Mouse (Mus musculus) mouse embryonic stem cell (cell line): Measurements from ENCODE around the gene Iars2.

Source experiments
- in situ Hi-C, 2 experiments: fragments of 300-500 bp; cut with MboI; formaldehyde crosslinking; loops; 1 replicate in 1 of 2; 3 replicates in 1 of 2; pipeline ENCODE4 v1.14.3; 2019 to 2020; ENCODE audit warnings: low sequenced_read_pairs in 2 of 2, low pct_unique_long_range_greater_than_20kb in 1 of 2, mixed read lengths in 1 of 2; ENCODE audit not compliant: unreplicated experiment in 1 of 2

Gene Iars2

DNA sequence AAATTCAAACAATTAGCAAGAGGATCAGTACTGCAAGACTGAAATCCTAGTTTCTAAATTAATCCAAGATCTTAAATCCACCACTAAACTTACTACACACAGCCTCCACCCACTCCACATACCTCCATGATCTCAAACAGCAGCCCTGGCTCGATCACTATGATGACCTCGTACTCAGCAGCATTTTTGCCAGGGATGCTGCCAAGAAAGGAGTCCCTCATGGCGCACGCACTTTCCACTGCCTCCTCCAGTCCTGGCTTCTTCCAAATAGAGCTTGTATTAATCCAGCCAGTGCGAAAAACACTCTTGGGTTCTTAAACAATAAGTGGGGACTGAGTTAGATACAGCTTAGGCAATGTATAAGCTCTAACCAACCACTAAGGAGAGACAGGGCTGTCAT lies 40.0 kb downstream of the Iars2 start:
- in situ Hi-C loops: no loop called here

DNA sequence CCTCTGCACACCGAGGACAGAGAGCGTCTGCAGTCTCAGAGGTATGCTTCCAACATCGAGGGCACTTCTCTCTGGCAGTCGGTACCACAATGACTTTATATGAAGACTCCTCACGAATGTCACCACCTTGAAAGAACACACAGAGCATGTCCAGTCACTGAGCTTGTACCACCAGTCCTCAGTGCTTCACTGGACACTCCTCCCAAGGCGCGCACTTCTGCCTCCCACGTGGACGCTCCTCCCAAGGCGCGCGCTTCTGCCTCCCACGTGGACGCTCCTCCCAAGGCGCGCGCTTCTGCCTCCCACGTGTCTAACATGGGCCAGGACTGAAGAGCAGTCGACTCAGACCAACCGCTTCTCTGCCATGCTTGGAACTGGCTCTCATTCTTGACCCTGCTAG lies 42.1 kb downstream of the Iars2 start:
- in situ Hi-C loops: no loop called here

GRCm38 (mm10) chr1:185285171-185285570 lies 44.0 kb downstream of the Iars2 start:
- in situ Hi-C loops: no loop called here

- in situ Hi-C loops: no loop called here
These were observed 44.5 kb downstream of the Iars2 start for GRCm38 (mm10) chr1:185284740-185285139.

DNA sequence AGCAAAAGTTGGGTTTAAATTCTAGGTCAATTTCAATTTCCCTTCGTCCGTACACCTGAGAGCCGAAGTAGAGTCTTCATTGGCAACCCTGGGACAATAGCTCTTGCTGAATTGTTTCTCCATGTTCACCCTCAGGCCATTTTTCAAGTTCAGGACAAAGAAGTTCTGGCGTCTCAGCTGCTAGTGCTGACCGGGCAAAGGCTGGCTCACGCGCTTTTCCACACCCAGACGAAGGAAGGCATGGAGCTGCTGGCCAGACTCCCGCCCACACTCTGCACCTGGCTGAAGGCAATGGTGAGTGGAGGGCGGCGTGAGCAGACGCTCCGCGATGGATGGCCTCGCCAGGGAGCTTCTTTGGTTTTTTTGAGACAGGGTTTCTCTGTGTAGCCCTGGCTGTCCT lies 45.9 kb downstream of the Iars2 start:
- in situ Hi-C loops: no loop called here

DNA sequence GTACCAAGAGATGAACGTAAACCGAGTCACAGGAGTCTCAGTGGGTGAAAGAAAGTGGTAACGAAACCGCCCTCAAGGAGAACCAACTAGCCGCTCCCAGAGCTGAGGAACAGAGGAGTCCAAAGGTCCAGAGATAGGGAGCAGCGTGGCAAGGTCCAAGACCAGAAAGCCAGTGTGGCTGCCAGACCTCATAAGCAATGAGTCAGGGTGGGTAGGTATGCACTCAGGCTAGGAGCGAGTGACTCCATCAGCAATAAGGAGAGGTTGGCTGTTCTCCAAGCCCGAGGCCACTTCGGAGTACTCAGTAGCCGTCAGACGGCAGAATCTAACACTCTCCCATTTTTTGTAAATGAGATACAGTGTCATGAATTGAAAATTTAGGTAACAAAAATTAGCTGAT lies 46.4 kb downstream of the Iars2 start:
- in situ Hi-C loops: no loop called here

- in situ Hi-C loops: no loop called here
These were observed 48.6 kb downstream of the Iars2 start for GRCm38 (mm10) chr1:185280616-185281015.

DNA sequence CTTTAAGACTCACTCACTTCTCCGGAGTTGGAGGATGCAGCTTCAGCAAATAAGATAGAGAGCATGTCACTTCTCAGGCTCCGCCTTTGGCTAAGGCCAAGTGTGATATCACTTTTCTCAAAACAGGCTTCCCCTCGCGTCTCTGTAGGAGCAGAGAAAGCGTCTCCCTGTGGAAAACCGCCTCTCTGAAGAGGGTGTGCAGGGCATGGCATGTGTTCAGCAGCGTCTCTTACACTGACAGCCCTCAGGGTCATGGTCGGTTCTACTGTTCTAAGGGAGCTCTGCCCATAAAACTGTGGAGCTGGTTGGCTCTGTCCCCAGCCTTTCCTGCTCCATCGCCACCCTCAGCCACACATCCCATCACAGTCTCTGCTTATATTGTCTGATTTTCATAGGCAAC lies 49.9 kb downstream of the Iars2 start:
- in situ Hi-C loops: no loop called here

DNA sequence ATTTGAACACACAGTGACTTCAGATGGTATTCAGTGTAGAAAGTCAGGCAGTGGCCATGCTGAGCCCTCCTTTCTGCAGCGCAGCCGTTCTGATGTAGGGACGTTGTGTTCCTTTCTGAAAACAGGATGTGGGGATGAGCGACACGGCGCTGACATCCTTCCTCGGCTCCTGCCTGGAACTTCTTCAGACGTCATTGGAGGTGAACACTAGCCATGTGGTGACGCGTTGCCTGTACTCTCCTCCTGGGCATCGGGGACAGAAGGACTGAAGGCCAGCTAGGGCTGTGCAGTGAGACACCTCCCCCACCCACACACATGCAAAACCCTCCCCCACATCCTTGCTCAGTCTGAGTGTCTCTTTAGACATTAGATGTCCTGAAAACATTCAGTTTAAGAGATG lies 52.2 kb downstream of the Iars2 start:
- in situ Hi-C loops: no loop called here

- in situ Hi-C loops: no loop called here
These were observed 53.2 kb downstream of the Iars2 start for GRCm38 (mm10) chr1:185275976-185276375.

DNA sequence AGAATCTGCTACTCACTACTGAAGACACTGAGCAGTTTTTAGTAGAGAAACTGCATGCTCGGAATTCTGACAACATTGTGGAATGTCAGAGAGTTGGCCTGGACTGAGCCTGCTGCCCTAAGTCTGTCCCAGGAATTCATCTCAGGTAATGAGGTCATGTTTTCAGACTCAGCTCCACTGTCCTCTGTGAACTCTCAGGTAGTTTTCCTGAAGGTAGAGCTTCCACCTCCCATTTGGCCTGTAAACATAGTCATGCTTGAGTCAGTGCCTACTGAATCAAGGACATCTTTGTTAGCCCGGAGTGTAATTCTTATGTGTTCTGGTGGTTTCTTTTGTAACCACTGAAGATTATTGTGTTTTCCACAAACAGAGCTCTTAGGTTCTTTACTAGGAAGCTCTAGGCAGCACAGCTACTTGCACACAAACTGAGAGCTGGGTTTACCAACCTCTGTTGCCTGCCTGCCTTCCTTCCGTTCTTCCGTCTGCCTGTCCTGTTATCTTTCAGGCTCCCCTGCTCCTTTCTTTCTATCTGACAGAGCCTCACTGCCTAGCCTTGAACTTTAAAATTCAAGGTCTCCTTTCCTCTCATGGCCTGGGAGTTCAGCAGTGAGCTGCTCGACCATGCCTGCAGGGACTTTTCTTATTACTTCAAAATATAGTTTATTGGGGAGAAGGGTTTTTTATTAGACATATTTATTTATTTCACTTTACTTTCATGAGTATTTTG lies 54.2 kb downstream of the Iars2 start:
- in situ Hi-C loops: no loop called here

GRCm38 (mm10) chr1:185271373-185271772 lies 57.8 kb downstream of the Iars2 start:
- in situ Hi-C loops: no loop called here

- in situ Hi-C loops: no loop called here
These were observed 58.6 kb downstream of the Iars2 start for GRCm38 (mm10) chr1:185270403-185271097.

DNA sequence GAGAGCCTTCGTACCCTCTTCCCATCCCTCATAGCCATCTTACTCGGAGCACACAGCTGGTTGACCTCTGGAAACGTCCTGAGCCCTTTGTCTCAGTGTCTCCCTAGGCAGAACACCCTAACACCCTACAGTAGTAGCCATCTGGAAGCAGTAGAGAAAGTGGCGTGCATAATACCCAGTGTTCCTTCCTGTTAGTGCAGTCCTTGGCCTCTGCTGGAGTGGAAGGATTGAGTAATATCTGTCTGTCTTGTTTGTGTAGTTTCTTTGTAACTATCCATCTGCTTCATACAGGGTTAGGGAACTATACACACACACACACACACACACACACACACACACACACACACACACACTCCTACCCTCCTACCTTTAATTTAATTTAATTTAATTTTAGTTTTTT lies 60.5 kb downstream of the Iars2 start:
- in situ Hi-C loops: no loop called here

GRCm38 (mm10) chr1:185262565-185262964 lies 66.6 kb downstream of the Iars2 start:
- in situ Hi-C loops: no loop called here

GRCm38 (mm10) chr1:185256753-185257152 lies 72.4 kb downstream of the Iars2 start:
- in situ Hi-C loops: no loop called here

DNA sequence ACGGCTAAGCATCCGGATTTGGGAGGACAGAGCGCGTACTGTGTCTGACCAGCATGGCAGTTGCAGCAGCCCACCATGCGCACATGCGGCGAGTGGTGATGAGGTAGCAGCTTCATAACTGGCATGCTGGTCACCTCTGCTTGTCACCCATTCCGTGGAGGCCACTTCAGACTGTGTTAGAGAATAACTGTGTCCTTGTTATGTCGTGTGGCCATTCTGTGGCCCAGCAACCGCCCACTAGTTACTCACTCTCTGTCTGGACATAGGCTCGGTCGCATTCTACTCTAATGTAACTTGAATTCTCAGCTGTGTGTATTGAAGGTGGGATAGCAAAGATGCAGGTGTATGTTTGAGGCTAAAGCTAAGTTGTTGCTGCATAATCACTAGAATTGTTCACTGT lies 73.9 kb downstream of the Iars2 start:
- in situ Hi-C loops: no loop called here

DNA sequence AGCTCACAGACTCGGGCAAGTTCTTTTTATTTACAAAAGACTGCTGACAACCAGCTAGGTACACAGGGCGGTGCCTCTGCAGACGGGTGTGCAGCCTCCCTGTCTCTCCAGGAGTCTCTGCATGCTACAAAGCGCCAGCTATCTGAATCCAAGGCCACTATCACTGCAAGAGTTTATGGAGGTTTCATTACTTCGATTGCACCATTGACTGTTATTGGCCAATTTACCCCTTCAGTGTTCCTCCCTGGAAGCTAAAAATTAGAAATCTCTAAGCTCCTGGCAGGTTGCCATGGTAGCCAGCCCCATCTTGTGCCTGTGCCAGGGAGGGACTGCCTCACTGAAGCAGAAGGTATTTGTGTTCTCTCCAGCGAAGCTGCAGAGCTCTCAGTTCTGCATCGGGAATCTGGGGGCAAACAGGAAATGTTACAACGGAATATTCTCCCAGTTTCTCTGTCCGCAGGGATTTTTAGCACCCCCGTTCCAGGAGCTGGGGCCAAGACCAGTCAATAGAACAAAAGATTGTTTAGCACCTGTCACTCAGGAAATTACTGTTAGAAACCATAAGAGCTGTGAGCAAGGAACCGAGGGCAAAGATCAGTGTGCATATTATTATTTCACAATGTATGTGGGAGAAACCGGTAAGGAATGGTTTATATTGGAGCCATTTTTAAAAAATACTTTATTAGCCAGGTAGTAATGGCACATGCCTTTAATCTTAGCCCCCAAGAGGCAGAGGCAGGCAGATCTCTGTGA lies 75.9 kb downstream of the Iars2 start:
- in situ Hi-C loops: no loop called here

DNA sequence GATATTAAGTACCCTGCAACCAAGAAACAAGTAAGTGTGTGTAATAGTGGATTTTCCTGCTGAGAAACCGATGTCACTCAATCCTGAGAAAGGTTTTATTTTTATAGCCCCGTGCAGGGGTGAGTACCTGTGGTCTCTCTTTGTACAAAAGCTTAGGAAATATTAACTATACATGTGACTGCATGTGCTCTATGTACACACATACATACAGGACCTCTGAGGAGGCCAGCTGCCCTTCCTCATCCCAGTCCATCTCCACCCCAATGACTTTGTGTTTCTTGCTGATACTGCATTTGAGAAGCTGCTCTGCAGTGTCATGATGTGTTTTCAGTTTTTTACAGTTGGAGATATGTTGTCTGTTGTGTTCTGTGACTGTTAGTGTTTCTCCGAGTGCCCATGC lies 76.8 kb downstream of the Iars2 start:
- in situ Hi-C loops: no loop called here

DNA sequence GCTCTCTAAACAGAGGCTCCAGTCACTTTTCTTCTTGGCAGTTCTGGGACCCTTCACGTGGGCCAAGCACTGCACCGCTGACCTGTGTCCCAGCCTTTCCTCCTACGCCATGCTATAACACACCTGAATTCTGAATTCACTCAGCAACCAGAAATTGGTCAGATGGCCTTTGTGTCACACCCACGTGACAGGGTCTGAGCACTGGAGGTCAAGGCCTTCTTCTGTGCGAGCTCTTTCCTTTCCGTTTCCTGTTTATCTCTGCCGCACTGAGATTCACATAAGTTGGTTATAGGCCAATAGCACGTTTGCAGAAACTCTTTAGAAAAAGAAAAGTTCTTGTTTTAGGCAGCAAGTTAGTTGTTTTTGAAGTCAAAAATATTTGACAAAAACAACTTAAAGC lies 80.5 kb downstream of the Iars2 start:
- in situ Hi-C loops: no loop called here
